Mouse (Mus musculus) R1 (cell line): ENCODE measurements at regions not wholly inside any gene's neighbourhood (a gene's known extent, or its start where the extent isn't known, plus 50 kb on each side); places are given as distances from the start of the nearest gene placed in this dataset.
"Not testable (repeated sequence)": the region's sequence is repeated elsewhere in the genome, so short reads cannot be mapped to it uniquely, and the experiment has no call there.

ENCODE experiments used
- DNase-seq: peaks from one replicate; pipeline ENCODE4 v3.0.0-alpha.2; 2018; ENCODE audit warnings: low read depth, low spot score

DNA sequence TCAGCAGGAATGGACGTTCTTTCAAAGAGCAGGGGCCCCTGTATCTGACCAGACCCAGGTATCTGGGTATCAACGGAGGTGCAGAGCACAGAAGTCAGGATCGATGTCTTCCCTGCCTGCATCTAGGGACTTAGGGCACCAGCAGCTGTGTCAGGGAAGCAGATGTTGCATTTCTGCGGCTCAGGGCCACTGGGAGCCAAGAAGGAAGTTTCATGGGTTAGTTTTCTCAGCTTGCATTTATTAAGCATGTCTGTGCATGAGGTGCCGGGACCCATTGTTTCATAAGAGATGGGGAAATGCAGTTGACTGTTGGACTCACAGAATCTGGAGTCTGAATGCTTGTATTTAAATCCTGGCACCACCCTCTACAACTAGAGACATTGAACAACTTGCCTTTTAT is 71.3 kb upstream of the Spon1 start:
- no peak for DNase-seq

GRCm38 (mm10) chr7:113705929-113706328 is 59.9 kb upstream of the Spon1 start:
- peak; percentile 43 for DNase-seq

DNA sequence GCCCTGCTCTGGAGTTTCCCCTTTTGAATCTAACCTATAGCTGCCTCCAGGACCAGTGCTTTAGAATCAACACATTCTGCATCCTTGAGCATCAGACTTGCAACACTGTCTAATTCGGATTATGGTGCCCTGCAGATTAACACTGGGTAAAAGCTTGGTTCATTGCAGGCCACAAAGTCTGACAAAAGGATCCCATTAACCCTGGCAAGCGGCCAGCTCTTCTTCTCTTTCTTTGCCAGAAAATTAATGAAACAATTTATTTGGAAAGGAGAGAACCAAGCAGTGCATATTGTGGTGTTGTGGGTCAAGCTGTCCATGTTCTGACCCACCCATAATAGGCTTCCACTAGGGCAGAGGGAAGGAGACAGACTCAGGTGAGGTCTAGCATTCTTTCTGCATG is 58.2 kb upstream of the Spon1 start:
- DNase-seq = no peak

GRCm38 (mm10) chr7:113710541-113711270 is 55.1 kb upstream of the Spon1 start:
- DNase-seq = peak; percentile 43

DNA sequence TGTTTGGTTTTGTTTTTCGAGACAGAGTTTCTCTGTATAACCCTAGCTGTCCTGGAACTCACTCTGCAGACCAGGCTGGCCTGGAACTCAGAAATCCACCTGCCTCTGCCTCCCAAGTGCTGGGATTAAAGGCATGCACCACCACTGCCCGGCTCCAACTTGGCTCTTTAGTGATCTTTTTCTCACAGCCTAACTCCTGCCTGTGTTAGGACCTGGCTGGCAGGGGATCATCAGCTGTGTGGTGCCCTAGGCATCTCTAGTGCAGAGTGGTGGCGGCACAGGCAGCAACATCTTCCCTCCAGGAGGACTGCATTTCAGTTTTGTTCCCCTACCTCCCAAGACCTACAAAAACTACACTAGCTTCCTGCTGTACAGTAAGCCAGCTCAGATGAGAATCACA is 54.4 kb upstream of the Spon1 start:
- not testable (repeated sequence) for DNase-seq
